Mouse (Mus musculus) E14TG2a.4 (cell line): Measurements from ENCODE around the gene Gabbr2.

Experiments
- H3K27me3 ChIP-seq: 2 replicates; pipeline ENCODE4 v1.6.1; 2014; ENCODE audit warnings: low read length, control low read depth; ENCODE audit not compliant: insufficient read depth
- H3K36me3 ChIP-seq: 2 replicates; pipeline ENCODE4 v1.6.1; 2014; ENCODE audit warnings: low read length, control low read depth; ENCODE audit not compliant: insufficient read depth
- H3K4me1 ChIP-seq: replicated peaks from 2 replicates; pipeline ENCODE4 v1.6.1; 2014; ENCODE audit warnings: low read depth, low read length, control low read depth
- H3K4me3 ChIP-seq: replicated peaks from 2 replicates; pipeline ENCODE4 v1.5.1; 2014; ENCODE audit warnings: mild to moderate bottlenecking, low read length
- H3K9me3 ChIP-seq: 2 replicates; pipeline ENCODE4 v1.6.1; 2014; ENCODE audit warnings: low read length, control low read depth
- CTCF ChIP-seq: conservative IDR thresholded peaks from 2 replicates; pipeline ENCODE4 v1.5.1; 2014; ENCODE audit warnings: low read length
- NANOG ChIP-seq: IDR thresholded peaks from 2 replicates; pipeline ENCODE4 v1.6.1; 2014; ENCODE audit warnings: borderline replicate concordance, low read length, mixed read lengths
- POU5F1 ChIP-seq: IDR thresholded peaks from 2 replicates; pipeline ENCODE4 v1.6.1; 2014; ENCODE audit warnings: low read length, borderline replicate concordance

Gene Gabbr2

GRCm38 (mm10) chr4:46846396-46846795 lies 145.3 kb downstream of the Gabbr2 start:
- TF ChIP-seq POU5F1 (no peak), CTCF (peak; percentile 26)
- peaks cover 18% of the 10 kb centered on the region for H3K27me3 ChIP-seq
- H3K4me3 ChIP-seq = no peak overlapping the region
- H3K4me1 ChIP-seq = no peaks in the 10 kb centered on the region
- no peaks in the 10 kb centered on the region for H3K36me3 ChIP-seq
- H3K9me3 ChIP-seq = peaks cover 20% of the 10 kb centered on the region

- TF ChIP-seq POU5F1 (no peak), NANOG (no peak), CTCF (no peak)
- Histone ChIP-seq H3K4me1 (no peaks in the 10 kb centered on the region), H3K27me3 (peaks cover 23% of the 10 kb centered on the region), H3K4me3 (no peak overlapping the region), H3K36me3 (no peaks in the 10 kb centered on the region), H3K9me3 (peaks cover 16% of the 10 kb centered on the region)
These were observed 146.6 kb downstream of the Gabbr2 start for GRCm38 (mm10) chr4:46844982-46845643.

GRCm38 (mm10) chr4:46844567-46844966 lies 147.1 kb downstream of the Gabbr2 start:
- TF ChIP-seq NANOG (no peak), POU5F1 (no peak), CTCF (no peak)
- peaks cover 11% of the 10 kb centered on the region for H3K9me3 ChIP-seq
- peaks cover 25% of the 10 kb centered on the region for H3K27me3 ChIP-seq
- H3K4me3 ChIP-seq = no peak overlapping the region
- no peaks in the 10 kb centered on the region for H3K36me3 ChIP-seq
- no peaks in the 10 kb centered on the region for H3K4me1 ChIP-seq

- Histone ChIP-seq H3K36me3 (no peaks in the 10 kb centered on the region), H3K4me1 (no peaks in the 10 kb centered on the region), H3K4me3 (no peak overlapping the region), H3K27me3 (peaks cover 41% of the 10 kb centered on the region), H3K9me3 (0 out of 2 replicates have a peak, but pooled peaks cover 7% of the 10 kb centered on the region)
- no peak for TF ChIP-seq NANOG
- TF ChIP-seq CTCF = no peak
- TF ChIP-seq POU5F1 = no peak
These were observed 149.1 kb downstream of the Gabbr2 start for GRCm38 (mm10) chr4:46842596-46842995.

GRCm38 (mm10) chr4:46840146-46840545 lies 151.5 kb downstream of the Gabbr2 start:
- Histone ChIP-seq H3K4me1 (peaks cover 5% of the 10 kb centered on the region), H3K36me3 (no peaks in the 10 kb centered on the region), H3K4me3 (no peak overlapping the region), H3K9me3 (no peaks in the 10 kb centered on the region), H3K27me3 (peaks cover 61% of the 10 kb centered on the region)
- no peak for TF ChIP-seq CTCF
- no peak for TF ChIP-seq POU5F1
- no peak for TF ChIP-seq NANOG

- no peak overlapping the region for H3K4me3 ChIP-seq
- H3K9me3 ChIP-seq = peaks cover 13% of the 10 kb centered on the region
- peaks cover 65% of the 10 kb centered on the region for H3K27me3 ChIP-seq
- TF ChIP-seq NANOG (no peak), POU5F1 (no peak), CTCF (no peak)
- H3K4me1 ChIP-seq = peaks cover 5% of the 10 kb centered on the region
- H3K36me3 ChIP-seq = no peaks in the 10 kb centered on the region
These were observed 154.3 kb downstream of the Gabbr2 start for GRCm38 (mm10) chr4:46837362-46837761.

- no peak for TF ChIP-seq POU5F1
- TF ChIP-seq NANOG = no peak
- TF ChIP-seq CTCF = no peak
- Histone ChIP-seq H3K27me3 (peaks cover 59% of the 10 kb centered on the region), H3K9me3 (peaks cover 13% of the 10 kb centered on the region), H3K36me3 (no peaks in the 10 kb centered on the region), H3K4me1 (peaks cover 5% of the 10 kb centered on the region), H3K4me3 (no peak overlapping the region)
These were observed 155.6 kb downstream of the Gabbr2 start for GRCm38 (mm10) chr4:46836065-46836464.

- Histone ChIP-seq H3K4me1 (peaks cover 5% of the 10 kb centered on the region), H3K9me3 (peaks cover 13% of the 10 kb centered on the region), H3K36me3 (no peaks in the 10 kb centered on the region), H3K27me3 (peaks cover 54% of the 10 kb centered on the region), H3K4me3 (no peak overlapping the region)
- TF ChIP-seq NANOG (no peak), POU5F1 (no peak), CTCF (no peak)
These were observed 156.6 kb downstream of the Gabbr2 start for GRCm38 (mm10) chr4:46835064-46835463.

GRCm38 (mm10) chr4:46832834-46833544 lies 158.7 kb downstream of the Gabbr2 start:
- H3K36me3 ChIP-seq = no peaks in the 10 kb centered on the region
- peaks cover 5% of the 10 kb centered on the region for H3K4me1 ChIP-seq
- peaks cover 48% of the 10 kb centered on the region for H3K27me3 ChIP-seq
- H3K9me3 ChIP-seq = peaks cover 13% of the 10 kb centered on the region
- no peak overlapping the region for H3K4me3 ChIP-seq
- TF ChIP-seq CTCF = peak; percentile 40
- TF ChIP-seq NANOG = no peak
- no peak for TF ChIP-seq POU5F1
